Mouse (Mus musculus) intestine, postnatal 0 days (tissue): Measurements from ENCODE around the gene Gm16430. TPM values are rescaled to one million over a fixed set of nuclear protein-coding genes. Genes with fewer than 3 reads are reported as not detected.
"Not testable (repeated sequence)": the region's sequence is repeated elsewhere in the genome, so short reads cannot be mapped to it uniquely, and the experiment has no call there.

Experiments
- ATAC-seq: fragments of 200-750 bp; cut with Nextera tagmentation; 2 replicates; pipeline ENCODE4 v1.8.0; 2017; ENCODE audit warnings: mild to moderate bottlenecking, moderate TSS enrichment, moderate library complexity
- H3K27ac ChIP-seq: fragments of 300-500 bp; sonication (generic); 2 replicates; pipeline ENCODE4 v1.5.1; 2014; ENCODE audit warnings: mild to moderate bottlenecking, low read depth, low read length, moderate library complexity
- H3K27me3 ChIP-seq: fragments of 300-500 bp; sonication (generic); replicated peaks from 2 replicates; pipeline ENCODE4 v1.6.1; 2014; ENCODE audit warnings: low read length, mixed read lengths; ENCODE audit not compliant: control insufficient read depth, insufficient read depth
- H3K36me3 ChIP-seq: fragments of 300-500 bp; sonication (generic); 2 replicates; pipeline ENCODE4 v1.6.1; 2014; ENCODE audit warnings: mild to moderate bottlenecking, moderate library complexity; ENCODE audit not compliant: control insufficient read depth, insufficient read depth
- H3K4me1 ChIP-seq: fragments of 300-500 bp; sonication (generic); replicated peaks from 2 replicates; pipeline ENCODE4 v1.6.1; 2014; ENCODE audit warnings: antibody characterized with exemption, low read length, mixed read lengths; ENCODE audit not compliant: control insufficient read depth, insufficient read depth
- H3K4me2 ChIP-seq: fragments of 300-500 bp; sonication (generic); replicated peaks from 2 replicates; pipeline ENCODE4 v1.6.1; 2014; ENCODE audit warnings: low read depth, mild to moderate bottlenecking, moderate library complexity
- H3K4me3 ChIP-seq: fragments of 300-500 bp; sonication (generic); 2 replicates; pipeline ENCODE4 v1.5.1; 2014; ENCODE audit warnings: low read depth, low read length
- H3K9ac ChIP-seq: fragments of 300-500 bp; sonication (generic); 2 replicates; pipeline ENCODE4 v1.6.1; 2014; ENCODE audit warnings: mild to moderate bottlenecking, low read depth, low read length
- H3K9me3 ChIP-seq: fragments of 300-500 bp; sonication (generic); 2 replicates; pipeline ENCODE4 v1.6.1; 2016; ENCODE audit warnings: mixed run types; ENCODE audit not compliant: control insufficient read depth
- WGBS: fragments of 180-500 bp; shearing (Covaris S2); extraction: QIAGEN DNeasy Blood & Tissue Kit; methylation state at CpG from one replicate; pipeline ENCODE4 v1.1.7; 2014; 5-methylcytosine and 5-hydroxymethylcytosine counted together
- polyA plus RNA-seq: library from polyadenylated mRNA; unstranded; fragments of >200 nt; fragmentation: Nextera tagmentation; extraction: Ambion mirVana; gene quantifications from 2 replicates; pipeline ENCODE4 v1.2.1, GENCODE M21; 2015

Gene Gm16430
- not detected in 2 replicates for polyA plus RNA-seq

- not testable (repeated sequence) for H3K4me1 ChIP-seq, H3K36me3 ChIP-seq, H3K27ac ChIP-seq, H3K27me3 ChIP-seq, ATAC-seq, H3K4me3 ChIP-seq, H3K9ac ChIP-seq, H3K9me3 ChIP-seq, H3K4me2 ChIP-seq
- no CpG with 5 or more reads among the region's 7 CpGs for WGBS
Observed at GRCm38 (mm10) chrX:54621911-54622310, at the start of gene Gm16430. Gene Gm16430, plus strand, starts transcription at chrX:54622211.

Other genes starting within 250 kb of the Gm16430 start
- gene Gm16405, start 91.0 kb upstream of the Gm16430 start, polyA plus RNA-seq: not detected in 2 replicates